Mouse (Mus musculus) hindbrain, postnatal 0 days (tissue): ENCODE data around the gene Smarca2. TPM values are rescaled to one million over a fixed set of nuclear protein-coding genes. Genes with fewer than 3 reads are reported as not detected.

ENCODE experiments used
- ATAC-seq: fragments of 200-750 bp; cut with Nextera tagmentation; 2 replicates; pipeline ENCODE4 v1.8.0; 2017; ENCODE audit warnings: mild to moderate bottlenecking, moderate TSS enrichment, moderate library complexity
- DNase-seq: peaks from one replicate; pipeline ENCODE4 v3.0.0-alpha.2; 2015; ENCODE audit warnings: low spot score
- H3K27ac ChIP-seq: fragments of 300-500 bp; sonication (generic); 2 replicates; pipeline ENCODE4 v1.5.1; 2014; ENCODE audit warnings: mild to moderate bottlenecking
- H3K27me3 ChIP-seq: fragments of 300-500 bp; sonication (generic); 2 replicates; pipeline ENCODE4 v1.6.1; 2014; ENCODE audit warnings: low read length, mixed read lengths; ENCODE audit not compliant: insufficient read depth
- H3K36me3 ChIP-seq: fragments of 300-500 bp; sonication (generic); 2 replicates; pipeline ENCODE4 v1.6.1; 2014; ENCODE audit warnings: low read length, mixed read lengths; ENCODE audit not compliant: insufficient read depth
- H3K4me1 ChIP-seq: fragments of 300-500 bp; sonication (generic); 2 replicates; pipeline ENCODE4 v1.6.1; 2014; ENCODE audit warnings: antibody characterized with exemption, low read length, mixed read lengths; ENCODE audit not compliant: insufficient read depth
- H3K4me2 ChIP-seq: fragments of 300-500 bp; sonication (generic); 2 replicates; pipeline ENCODE4 v1.6.1; 2014; ENCODE audit warnings: low read depth, mild to moderate bottlenecking, low read length, moderate library complexity, mixed read lengths
- H3K4me3 ChIP-seq: fragments of 300-500 bp; sonication (generic); 2 replicates; pipeline ENCODE4 v1.5.1; 2014; ENCODE audit warnings: low read length
- H3K9ac ChIP-seq: fragments of 300-500 bp; sonication (generic); replicated peaks from 2 replicates; pipeline ENCODE4 v1.6.1; 2014; ENCODE audit warnings: mild to moderate bottlenecking, low read length, moderate library complexity, mixed read lengths
- H3K9me3 ChIP-seq: fragments of 300-500 bp; sonication (generic); 2 replicates; pipeline ENCODE4 v1.6.1; 2016; ENCODE audit warnings: low read length, mixed read lengths
- CTCF ChIP-seq: IDR thresholded peaks from 2 replicates; pipeline ENCODE4 v1.5.1; 2016; ENCODE audit warnings: antibody characterized with exemption, control low read depth, low read depth
- WGBS: fragments of 180-500 bp; shearing (Covaris S2); extraction: QIAGEN DNeasy Blood & Tissue Kit; methylation state at CpG from one replicate; pipeline ENCODE4 v1.1.7; 2014; 5-methylcytosine and 5-hydroxymethylcytosine counted together
- polyA plus RNA-seq: library from polyadenylated mRNA; unstranded; fragments of >200 nt; fragmentation: Nextera tagmentation; extraction: Ambion mirVana; gene quantifications from 2 replicates; pipeline ENCODE4 v1.2.1, GENCODE M21; 2015
- total RNA-seq: library from RNA; depleted of rRNA; stranded (reverse); fragments of >200 nt; gene quantifications from 2 replicates; pipeline ENCODE4 v1.2.3, GENCODE M21; 2014

Smarca2 gene
- total and polyA plus RNA-seq, 2 experiments from 2014 or later, result 82.0 to 87.7 TPM

DNA sequence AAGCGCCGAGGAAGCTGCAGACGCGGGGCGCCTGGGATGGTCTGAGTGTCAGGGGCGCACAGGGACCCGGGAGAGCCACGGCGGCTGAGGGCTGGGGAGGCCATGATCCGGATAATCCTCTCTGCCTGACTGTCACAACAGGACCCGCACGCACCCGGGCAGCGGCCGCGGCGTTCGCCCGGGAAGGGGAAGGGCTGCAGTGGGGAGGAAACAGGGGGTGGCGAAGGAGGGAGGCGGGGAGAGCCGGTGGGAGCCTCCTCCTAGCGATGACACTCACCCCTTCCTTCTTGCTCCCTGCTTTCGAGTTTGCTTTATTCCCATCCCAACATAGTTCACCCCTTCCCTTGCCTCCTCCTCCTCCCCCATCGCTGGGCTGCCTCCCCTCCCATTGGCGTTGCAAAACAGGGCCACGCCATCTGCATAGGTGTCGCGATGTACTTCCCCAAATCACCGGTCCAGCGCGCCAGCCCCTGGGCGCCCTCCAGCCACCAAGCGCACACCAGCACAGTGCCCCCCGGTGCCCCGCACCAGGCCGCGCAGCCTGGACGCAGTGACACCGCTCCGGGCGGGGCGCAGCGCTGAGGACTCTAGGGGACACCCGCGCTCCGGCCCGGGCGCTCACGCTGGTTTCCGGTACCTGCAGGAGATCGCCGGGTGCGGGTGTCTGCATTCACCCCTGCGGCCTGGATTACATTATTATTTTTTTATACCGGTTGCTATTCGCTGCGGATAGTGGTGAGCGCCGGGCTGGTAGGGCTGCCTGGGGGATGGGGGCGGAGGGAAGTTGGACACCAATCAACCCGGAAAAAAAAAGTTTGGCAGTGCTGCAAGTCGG lies 1.7 kb downstream of the Smarca2 start:
- peak; percentile 24 for TF ChIP-seq CTCF
- ATAC-seq (peak; percentile 60), DNase-seq (peak; percentile 61)
- peak overlapping the region; percentile 91 for H3K4me2 ChIP-seq
- H3K4me1 ChIP-seq, result no peaks in the 10 kb centered on the region; the same call in 1 of the 2 replicates
- H3K36me3 ChIP-seq, result no peaks in the 10 kb centered on the region
- H3K4me3 ChIP-seq, result peak overlapping the region; percentile 72
- WGBS, result under 1% methylated on average over 61 of the region's 63 CpGs
- H3K9ac ChIP-seq, result peak overlapping the region; percentile 60
- H3K27ac ChIP-seq, result peak overlapping the region; percentile 79
- H3K9me3 ChIP-seq, result no peaks in the 10 kb centered on the region
- no peaks in the 10 kb centered on the region for H3K27me3 ChIP-seq

DNA sequence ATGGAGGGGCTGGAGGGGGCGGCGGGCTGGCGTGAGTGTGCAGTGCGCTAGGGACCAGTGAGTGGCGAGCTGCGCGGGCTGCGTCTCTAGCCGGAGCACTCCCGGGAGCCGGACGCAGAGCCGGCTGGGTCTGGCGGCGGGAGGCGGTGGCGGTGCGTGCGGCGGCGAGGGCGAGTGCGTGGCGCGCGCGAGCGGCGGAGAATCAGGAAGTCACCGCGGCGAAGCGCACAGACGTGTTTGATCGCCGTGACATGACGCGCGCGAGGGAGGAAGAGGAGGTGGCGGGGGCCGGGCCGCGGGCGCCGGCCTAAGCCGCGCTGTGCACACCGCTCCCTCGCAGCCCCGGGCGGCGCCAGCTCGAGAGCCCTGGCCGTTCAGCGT lies 2.3 kb downstream of the Smarca2 start:
- H3K27me3 ChIP-seq, result no peaks in the 10 kb centered on the region
- no peaks in the 10 kb centered on the region for H3K36me3 ChIP-seq
- ATAC-seq (peak; percentile 44), DNase-seq (peak; percentile 69)
- H3K4me1 ChIP-seq, result no peaks in the 10 kb centered on the region; the same call in 1 of the 2 replicates
- H3K4me3 ChIP-seq, result peak overlapping the region; percentile 72
- WGBS, result 7% methylated on average over 38 of the region's 56 CpGs
- H3K27ac ChIP-seq, result peak overlapping the region; percentile 79
- H3K4me2 ChIP-seq, result peak overlapping the region; percentile 91
- no peaks in the 10 kb centered on the region for H3K9me3 ChIP-seq
- H3K9ac ChIP-seq, result peak overlapping the region; percentile 60
- TF ChIP-seq CTCF, result no peak

- H3K9me3 ChIP-seq, result no peaks in the 10 kb centered on the region
- peak overlapping the region; percentile 79 for H3K27ac ChIP-seq
- peak overlapping the region; percentile 60 for H3K9ac ChIP-seq
- DNase-seq (peak; percentile 37), ATAC-seq (no peak)
- H3K36me3 ChIP-seq, result no peaks in the 10 kb centered on the region
- peak overlapping the region; percentile 91 for H3K4me2 ChIP-seq
- H3K4me1 ChIP-seq, result no peaks in the 10 kb centered on the region; the same call in 1 of the 2 replicates
- no peaks in the 10 kb centered on the region for H3K27me3 ChIP-seq
- H3K4me3 ChIP-seq, result peak overlapping the region; percentile 72
- TF ChIP-seq CTCF, result no peak
- WGBS, result 2% methylated on average over 39 of the region's 39 CpGs
Measured at GRCm38 (mm10) chr19:26607551-26608433, 2.9 kb downstream of the Smarca2 start.

DNA sequence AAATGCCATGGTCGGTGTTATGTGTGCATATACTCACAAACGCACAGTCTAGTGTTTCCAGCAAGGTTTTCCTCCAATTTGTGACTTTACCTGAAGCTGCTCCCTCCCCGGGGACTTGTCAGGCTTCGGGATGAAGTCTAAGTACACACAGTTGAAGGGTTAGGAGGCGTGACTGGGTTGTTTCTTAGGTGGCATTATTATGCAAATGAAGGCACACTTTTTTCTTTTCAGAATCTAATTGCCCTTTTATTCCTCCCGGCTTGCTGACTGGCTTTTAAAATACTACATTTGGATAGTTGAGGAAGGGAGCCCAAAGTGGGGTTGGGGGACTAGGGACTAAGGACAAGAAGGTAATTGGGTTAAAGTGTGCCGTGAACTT lies 3.6 kb downstream of the Smarca2 start:
- WGBS, result 11% methylated on average over 7 of the region's 7 CpGs
- no peaks in the 10 kb centered on the region for H3K9me3 ChIP-seq
- no peak overlapping the region for H3K27ac ChIP-seq
- no peaks in the 10 kb centered on the region; the same call in 1 of the 2 replicates for H3K4me1 ChIP-seq
- DNase-seq (no peak), ATAC-seq (no peak)
- no peaks in the 10 kb centered on the region for H3K36me3 ChIP-seq
- no peak for TF ChIP-seq CTCF
- peak overlapping the region; percentile 72 for H3K4me3 ChIP-seq
- H3K9ac ChIP-seq, result no peak overlapping the region
- H3K27me3 ChIP-seq, result no peaks in the 10 kb centered on the region
- peak overlapping the region; percentile 91 for H3K4me2 ChIP-seq

- no peak for ATAC-seq
Measured at GRCm38 (mm10) chr19:26609637-26610036, 4.8 kb downstream of the Smarca2 start.

GRCm38 (mm10) chr19:26612995-26613394 lies 8.1 kb downstream of the Smarca2 start:
- H3K4me1 ChIP-seq, result no peaks in the 10 kb centered on the region
- H3K27ac ChIP-seq, result no peak overlapping the region
- H3K27me3 ChIP-seq, result no peaks in the 10 kb centered on the region
- no peak overlapping the region for H3K9ac ChIP-seq
- no peak overlapping the region for H3K4me3 ChIP-seq
- ATAC-seq, result no peak
- TF ChIP-seq CTCF, result no peak
- no peaks in the 10 kb centered on the region for H3K9me3 ChIP-seq
- 70% methylated on average over 4 of the region's 4 CpGs for WGBS
- H3K4me2 ChIP-seq, result no peak overlapping the region
- no peaks in the 10 kb centered on the region for H3K36me3 ChIP-seq
- DNase-seq, result no peak

More at GRCm38 (mm10) chr19:26609637-26610036, 4.8 kb downstream of the Smarca2 start:
- WGBS, result 48% methylated on average over 2 of the region's 2 CpGs
- Histone ChIP-seq H3K9me3 (no peaks in the 10 kb centered on the region), H3K27me3 (no peaks in the 10 kb centered on the region), H3K4me1 (no peaks in the 10 kb centered on the region; the same call in 1 of the 2 replicates), H3K4me2 (no peak overlapping the region), H3K4me3 (no peak overlapping the region), H3K36me3 (no peaks in the 10 kb centered on the region), H3K9ac (no peak overlapping the region), H3K27ac (no peak overlapping the region)
- TF ChIP-seq CTCF, result no peak
- no peak for DNase-seq
